Mouse (Mus musculus): ENCODE data around the gene Zfp366.

DNA sequence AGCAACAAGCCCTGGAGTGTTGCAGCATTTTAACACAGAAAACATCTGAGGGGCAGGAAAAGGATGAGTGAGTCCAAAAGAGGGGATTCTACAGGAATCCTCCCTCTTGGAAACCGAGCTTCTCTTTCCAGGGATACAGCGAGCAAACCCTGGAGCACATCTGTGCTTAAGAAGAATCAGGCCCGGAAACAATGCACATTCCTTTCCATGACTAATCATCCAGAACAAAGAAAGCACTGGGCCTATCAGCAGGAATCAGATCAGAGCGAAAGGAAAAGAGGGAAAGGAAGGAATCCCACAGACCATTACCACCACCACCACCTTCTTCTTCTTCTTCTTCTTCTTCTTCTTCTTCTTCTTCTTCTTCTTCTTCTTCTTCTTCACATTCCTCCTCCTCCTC is 33.4 kb downstream of the Zfp366 start:
- TF ChIP-seq POLR2A (IDR thresholded peaks at IDR 0.05; ENCODE audit: low read depth, low read length) (no peak), CTCF (IDR thresholded peaks at IDR 0.05; ENCODE audit: extremely low read depth, insufficient read depth, insufficient read length, insufficient replicate concordance) (no peak)

Measured in spleen, adult 2 months (tissue).